Mouse (Mus musculus) right cerebral cortex, postnatal 36 days (tissue): ENCODE results near the gene Ttll3.

Experiments
- DNase-seq, 2 experiments: peaks; one replicate each; pipeline ENCODE4 v3.0.0; 2022; ENCODE audit warnings: low spot score in 2 of 2, mixed read lengths in 1 of 2

The Ttll3 gene

GRCm38 (mm10) chr6:113388960-113389359 is at the start of gene Ttll3:
Gene Ttll3 (plus strand): TSS chr6:113389260.
- no peak for DNase-seq

GRCm38 (mm10) chr6:113341574-113341973 is 47.5 kb upstream of the Ttll3 start:
- no peak for DNase-seq

DNA sequence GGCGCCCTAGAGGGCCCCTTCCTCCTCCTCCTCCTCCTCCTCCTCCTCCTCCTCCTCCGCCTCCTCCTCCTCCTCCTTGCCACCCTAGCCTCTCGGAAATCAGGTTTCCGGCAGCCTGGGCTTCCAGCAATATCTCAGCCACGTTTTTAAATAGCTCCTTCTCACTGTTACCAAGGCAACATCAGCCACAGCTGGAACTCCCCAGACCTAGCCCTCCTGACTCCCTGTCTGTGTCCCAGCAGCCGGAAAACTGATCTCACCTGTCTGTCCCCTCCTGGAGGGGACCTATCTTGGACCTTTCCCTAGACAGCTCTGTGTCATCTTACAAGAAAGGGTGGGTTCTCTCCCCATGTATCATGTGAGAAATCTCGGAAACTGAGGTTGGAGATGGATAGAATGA is 46.8 kb upstream of the Ttll3 start:
- DNase-seq = no peak

GRCm38 (mm10) chr6:113343177-113344092 is 45.6 kb upstream of the Ttll3 start, which contains the start of gene Camk1:
Gene Camk1 (minus strand): TSS chr6:113343984.
- peak; percentile 66 to 68 for DNase-seq

DNA sequence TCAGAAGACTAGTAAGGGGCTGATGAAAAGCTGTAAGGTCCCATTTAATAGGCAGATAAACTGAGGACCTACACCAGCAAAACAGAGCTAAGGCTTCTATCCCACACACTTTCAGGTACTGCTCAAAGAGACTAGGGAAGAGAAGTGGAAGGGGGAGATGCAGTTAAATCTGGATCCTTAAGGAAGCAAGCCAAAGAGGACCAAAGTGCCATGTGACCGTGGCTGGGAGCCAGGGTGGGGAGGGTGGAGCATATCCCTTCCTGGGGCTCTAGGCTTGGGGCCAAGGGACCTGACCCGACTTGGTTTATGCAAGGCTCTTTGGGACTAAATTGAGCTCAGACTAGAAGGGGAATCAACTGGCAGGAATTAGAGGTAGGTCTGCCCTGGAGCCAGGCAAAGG is 44.7 kb upstream of the Ttll3 start:
- DNase-seq = no peak

DNA sequence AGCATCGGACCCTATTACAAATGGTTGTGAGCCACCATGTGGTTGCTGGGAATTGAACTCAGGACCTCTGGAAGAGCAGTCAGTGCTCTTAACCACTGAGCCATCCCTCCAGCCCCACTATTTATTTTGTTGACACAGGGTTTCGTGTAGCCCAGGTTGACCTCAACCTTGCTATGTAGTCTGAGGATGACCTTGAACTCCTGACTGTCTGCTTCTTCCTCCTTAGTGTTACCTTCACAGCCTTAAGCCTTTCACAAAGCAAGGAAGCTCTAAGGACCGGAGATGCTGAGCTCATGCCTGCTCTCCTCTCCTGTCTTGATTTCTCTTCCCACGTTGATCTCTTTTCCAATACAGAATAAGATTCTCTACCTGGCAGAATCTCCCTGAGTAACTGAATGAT is 42.2 kb upstream of the Ttll3 start:
- no peak for DNase-seq

- no peak for DNase-seq
These were observed 38.5 kb upstream of the Ttll3 start for GRCm38 (mm10) chr6:113350538-113350937.

DNA sequence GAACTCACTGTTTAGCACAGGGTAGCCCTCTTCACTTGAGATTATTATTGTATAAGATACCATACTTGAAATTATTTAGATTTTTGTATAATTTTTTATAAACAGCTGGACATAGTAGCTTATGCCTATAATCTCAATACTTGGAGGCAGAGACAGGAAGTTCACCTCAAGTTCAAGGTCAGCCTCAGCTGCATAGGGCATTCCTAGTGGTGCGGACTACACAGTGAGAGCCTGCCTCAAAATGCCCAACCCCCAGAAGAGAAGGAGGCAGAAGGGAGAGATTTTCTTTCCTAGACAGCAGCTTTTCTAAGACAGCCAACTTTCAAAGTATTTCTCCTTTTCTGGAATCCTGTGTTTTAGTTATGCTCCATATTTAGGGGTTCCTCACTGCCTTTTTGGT is 37.9 kb upstream of the Ttll3 start:
- no peak for DNase-seq

- DNase-seq = no peak
These were observed 37.4 kb upstream of the Ttll3 start for GRCm38 (mm10) chr6:113351653-113352052.

- no peak for DNase-seq
These were observed 36.2 kb upstream of the Ttll3 start for GRCm38 (mm10) chr6:113352820-113353219.

GRCm38 (mm10) chr6:113353696-113354095 is 35.4 kb upstream of the Ttll3 start:
- DNase-seq = no peak

GRCm38 (mm10) chr6:113361476-113361875 is 27.6 kb upstream of the Ttll3 start:
- DNase-seq = no peak

DNA sequence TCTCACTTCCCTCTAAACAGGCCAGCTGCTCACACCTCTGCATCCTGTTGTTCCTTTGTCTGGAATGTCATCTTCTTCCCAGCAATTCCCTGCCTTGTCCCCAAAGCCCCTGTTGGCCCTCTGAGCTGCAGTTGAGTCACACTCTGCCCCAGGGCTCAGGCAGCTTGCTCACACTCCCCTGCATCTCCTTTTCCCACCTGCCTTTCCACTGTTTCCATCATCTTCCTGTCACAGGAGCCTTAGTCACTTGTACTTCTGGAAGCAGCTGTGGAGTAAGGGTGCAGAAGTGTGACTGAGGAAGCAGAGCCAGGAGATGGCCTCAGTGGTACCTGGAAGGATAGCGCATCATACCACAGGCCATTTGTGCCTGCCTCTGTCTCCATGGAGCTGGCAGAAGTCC is 26.8 kb upstream of the Ttll3 start:
- DNase-seq = no peak

DNA sequence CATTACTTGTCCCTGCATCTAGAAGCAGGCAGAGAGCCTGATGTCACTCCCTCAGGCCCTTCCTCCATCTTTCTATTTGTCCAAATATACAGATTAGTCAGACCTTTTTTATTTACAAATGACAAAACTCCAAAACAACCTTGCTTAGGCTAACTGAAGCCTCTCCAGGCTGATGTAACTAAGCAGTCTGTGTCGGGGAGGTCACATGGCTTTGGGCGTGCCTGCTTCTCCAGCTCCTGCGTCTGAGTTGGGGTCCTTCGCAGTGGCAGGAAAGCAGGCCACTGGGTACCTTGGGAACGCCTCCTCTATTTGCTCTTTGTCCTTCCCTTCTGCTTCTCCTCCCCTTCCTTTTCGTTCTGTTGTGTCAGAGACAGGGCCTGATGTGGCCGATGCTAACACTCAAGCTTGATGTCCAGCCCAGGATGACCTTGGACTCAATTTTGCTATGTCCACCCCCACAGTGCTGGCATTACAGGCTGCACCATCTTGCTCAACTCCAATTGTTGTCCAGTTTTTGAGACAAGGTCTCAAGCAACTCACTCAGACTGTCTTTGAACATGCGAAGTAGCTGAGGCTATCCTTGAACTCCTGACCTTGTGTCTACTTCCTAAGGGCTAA is 24.4 kb upstream of the Ttll3 start:
- DNase-seq = no peak

GRCm38 (mm10) chr6:113366639-113367038 is 22.4 kb upstream of the Ttll3 start:
- no peak for DNase-seq

DNA sequence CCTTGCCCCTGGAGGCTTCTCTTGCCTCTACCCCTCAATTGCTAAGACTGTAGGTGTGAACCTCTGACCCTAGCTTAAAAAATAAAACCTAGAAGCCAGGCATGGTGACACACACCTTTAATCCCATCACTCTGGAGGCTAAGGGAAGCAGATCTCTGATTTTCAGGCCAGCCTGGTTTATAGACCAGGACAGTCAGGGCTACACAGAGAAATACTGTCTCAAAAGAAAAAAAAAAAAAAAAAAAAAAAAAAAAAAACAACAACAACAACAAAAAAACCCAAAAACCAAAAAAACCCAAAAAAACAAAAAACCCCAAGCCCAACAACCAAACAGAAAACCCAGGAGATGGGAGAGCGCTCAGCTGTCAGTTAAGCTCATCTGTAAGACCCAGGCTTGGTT is 21.5 kb upstream of the Ttll3 start:
- DNase-seq = no peak

DNA sequence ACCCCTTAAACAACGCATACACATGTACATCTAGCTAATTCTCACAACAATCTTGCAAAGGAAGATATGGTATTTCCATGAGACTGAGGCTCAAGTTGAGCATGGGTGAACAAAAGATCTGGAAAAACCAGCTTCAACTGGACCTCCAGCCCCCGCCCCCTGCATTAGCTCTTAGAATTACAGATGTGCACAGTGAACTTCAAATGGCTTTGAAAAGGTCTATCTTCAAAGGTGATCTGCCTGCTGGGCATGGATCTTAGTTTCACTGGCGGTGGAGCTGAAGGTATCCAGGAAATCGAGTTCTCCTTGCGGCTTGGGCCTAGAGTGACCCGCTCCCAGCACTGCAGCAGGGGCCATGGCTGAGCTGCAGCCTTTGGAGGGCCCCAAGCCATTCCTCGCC is 20.9 kb upstream of the Ttll3 start:
- no peak for DNase-seq

- no peak for DNase-seq
These were observed 20.5 kb upstream of the Ttll3 start for GRCm38 (mm10) chr6:113368577-113368976.

GRCm38 (mm10) chr6:113370194-113370929 is 18.7 kb upstream of the Ttll3 start:
- DNase-seq = no peak

GRCm38 (mm10) chr6:113373491-113373890 is 15.6 kb upstream of the Ttll3 start:
- DNase-seq = no peak

GRCm38 (mm10) chr6:113377172-113377495 is 11.9 kb upstream of the Ttll3 start:
- DNase-seq = no peak
